Mouse (Mus musculus): Measurements from ENCODE around the gene Tmem219.

Tmem219 gene

DNA sequence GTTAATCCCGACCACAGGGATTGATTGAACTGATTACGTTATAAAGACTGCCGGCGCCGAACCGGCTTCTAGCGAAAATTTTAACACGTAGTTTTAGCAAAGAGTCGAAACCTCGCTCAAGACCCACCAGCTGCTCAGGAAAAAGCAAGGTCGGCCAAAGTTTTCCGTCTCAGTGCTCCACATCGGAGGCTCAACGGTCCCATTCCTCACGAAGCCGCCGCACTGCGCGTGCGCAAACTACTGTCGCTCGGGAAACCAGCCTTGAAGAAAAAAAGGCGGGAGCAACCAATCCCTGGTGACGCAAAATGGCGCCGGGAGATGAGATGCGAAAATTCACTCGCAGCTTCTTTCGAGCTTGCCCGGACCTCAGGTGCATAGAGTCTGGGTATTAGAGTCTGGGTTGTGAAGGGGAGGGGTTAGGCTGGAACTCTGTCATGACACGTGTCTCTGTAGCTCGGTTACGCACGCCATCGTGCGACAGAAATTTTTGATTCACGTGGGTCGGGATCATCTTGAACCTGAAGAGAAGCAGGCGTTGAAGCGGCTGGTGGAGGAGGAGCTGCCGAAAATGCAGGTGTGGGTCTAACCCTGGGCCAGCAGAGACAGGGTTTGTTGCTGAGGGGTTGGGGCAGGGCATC lies 60.5 kb downstream of the Tmem219 start, which contains the start of gene Ino80e:
TSS of gene Ino80e (minus strand) at position 231 of the 638 bp plus-strand sequence.
- peak; percentile 93 for DNase-seq (ENCODE audit: low spot score)

DNA sequence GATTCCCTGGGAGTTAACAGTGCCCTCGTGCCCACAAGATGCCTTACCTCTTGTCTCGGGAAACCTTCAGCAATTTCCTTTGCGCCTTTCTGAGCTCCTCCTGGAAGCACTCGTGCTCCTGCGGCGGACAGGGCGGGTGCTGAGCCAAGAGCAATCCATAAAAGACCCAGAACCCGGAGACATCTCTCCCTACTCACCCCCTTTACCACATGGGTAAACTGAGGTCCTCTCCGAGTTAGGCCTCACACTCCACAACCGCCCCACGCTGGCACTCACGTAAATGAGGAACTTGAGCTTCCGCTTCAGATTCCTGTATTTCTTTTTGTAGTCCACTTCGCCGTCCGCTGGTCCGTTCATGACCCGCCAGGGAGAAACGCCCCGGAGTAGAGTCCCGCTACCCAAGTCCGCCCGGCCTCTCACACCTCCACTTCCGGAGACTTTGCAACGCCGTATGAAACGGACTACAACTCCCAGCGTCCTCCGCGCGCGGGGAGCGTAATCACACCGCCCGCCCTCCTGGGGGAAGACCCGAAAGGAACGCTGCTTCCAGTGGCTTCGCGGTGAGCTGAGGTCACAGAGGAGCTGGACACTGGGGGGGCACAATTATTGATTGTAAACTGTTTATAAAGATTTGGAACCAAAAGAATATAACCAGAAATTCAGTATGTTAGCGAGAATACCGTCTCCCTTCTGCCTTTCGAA lies 61.1 kb downstream of the Tmem219 start, which contains the start of gene Hirip3:
TSS of gene Hirip3 (plus strand) at position 544 of the 702 bp plus-strand sequence.
- DNase-seq (ENCODE audit: low spot score) = peak; percentile 94

- no peak for DNase-seq (ENCODE audit: low spot score)
Observed at GRCm38 (mm10) chr7:126860987-126861386, 61.7 kb downstream of the Tmem219 start.

DNA sequence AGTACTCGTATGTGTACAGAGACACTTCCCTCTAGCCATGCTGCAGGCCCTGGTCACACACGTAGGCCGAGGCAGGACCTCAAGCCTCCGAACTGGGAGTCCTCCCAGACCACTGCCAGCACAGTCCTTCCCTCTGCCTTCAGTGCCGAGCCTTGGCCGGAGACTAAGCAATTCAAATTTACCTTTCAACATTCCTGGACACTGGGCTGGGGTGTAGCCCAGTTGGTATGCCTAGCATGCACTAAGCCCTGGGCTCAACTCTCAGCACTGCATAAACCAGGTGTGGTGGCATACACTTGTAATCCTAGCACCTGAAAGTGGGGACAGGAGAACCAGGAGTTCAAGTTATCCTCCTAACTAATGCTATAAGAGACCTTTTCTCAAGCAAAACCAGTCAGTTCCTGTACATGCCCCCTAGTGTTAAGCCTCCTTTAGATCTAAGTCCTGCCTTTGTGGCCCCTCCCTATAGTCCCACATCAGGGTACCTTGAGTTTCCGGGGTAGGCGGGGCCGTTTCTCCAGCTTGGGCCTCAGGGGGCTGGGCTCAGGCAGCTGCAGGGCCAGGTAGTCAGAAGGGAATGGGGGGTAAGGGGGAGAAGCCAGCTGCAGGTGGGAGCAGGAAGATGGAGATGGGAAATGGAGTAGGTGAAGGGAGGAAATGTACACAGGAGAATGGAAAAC lies 65.8 kb downstream of the Tmem219 start:
- no peak for DNase-seq (ENCODE audit: low spot score)

GRCm38 (mm10) chr7:126855641-126856040 lies 67.1 kb downstream of the Tmem219 start:
- no peak for DNase-seq (ENCODE audit: low spot score)

DNA sequence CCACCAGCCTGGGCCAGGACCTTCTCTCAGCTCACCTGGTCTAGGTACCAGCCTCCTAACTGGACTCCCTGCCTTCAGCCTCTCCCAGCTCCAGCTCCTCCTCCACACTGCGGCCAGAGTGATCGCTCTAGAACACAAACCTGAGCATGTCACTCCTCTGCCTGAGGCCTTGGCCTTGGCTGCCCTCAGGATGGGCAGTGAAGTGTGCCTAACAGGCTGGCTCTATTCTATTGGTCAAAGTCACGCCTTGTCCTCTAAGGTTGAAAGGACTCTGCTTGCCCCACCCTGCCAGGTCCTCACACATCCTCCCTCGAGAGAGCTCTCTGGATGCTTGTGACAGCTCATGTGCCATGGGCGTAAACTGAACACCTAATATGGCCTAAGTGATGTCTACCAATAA lies 69.3 kb downstream of the Tmem219 start:
- no peak for DNase-seq (ENCODE audit: low spot score)

GRCm38 (mm10) chr7:126851192-126851591 lies 71.5 kb downstream of the Tmem219 start:
- DNase-seq (ENCODE audit: low spot score) = no peak

GRCm38 (mm10) chr7:126850161-126850560 lies 72.6 kb downstream of the Tmem219 start:
- no peak for DNase-seq (ENCODE audit: low spot score)

GRCm38 (mm10) chr7:126848794-126849193 lies 73.9 kb downstream of the Tmem219 start:
- no peak for DNase-seq (ENCODE audit: low spot score)

DNA sequence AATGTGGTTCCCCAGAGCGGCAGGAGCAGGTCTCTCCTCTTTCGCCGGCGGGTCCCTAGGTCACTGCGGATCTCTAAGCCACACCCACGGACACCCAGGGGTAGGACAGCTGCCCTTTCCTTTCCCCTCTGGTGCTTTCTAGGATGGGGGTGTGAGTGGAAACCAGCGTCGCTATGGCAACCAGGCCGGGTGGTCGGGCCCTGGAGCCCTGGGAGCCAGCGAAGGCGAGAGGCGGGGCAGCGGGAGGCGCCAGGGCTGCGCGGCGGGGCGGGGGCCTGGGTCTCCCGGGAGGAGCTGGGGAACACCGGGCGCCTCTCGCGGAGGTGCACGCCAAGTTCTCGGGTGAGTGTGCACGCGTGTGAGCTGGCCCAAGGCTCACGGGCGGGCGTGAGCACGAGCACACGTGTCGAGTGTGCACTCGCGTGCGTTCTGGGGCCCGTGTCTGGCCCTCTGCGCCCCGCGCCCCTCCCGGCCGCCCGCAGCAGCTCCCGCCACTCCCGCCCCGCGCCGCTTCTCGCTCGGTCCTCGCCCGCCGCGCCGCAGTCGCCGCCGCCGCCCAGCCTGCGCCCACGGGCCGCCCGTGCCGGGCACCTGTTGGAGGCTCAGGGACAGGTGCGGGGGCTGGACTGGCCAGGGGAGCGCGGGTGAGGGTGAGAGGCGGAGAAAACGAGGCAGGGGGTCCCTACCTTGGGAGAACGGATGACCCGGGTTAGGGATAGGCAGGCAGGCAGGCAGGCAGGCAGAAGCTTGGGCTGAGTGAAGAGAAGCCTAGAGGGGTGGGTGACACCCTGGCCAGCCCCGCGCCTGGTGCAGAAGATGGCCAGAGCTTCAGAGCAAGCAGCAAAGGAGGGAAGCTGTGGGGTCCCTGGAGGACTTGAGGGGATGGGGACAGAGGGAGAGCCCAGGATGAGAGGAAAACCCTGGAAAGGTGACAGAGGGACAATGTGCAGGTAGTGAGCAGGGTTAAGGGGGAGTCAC lies 75.0 kb downstream of the Tmem219 start:
- DNase-seq (ENCODE audit: low spot score) = no peak

DNA sequence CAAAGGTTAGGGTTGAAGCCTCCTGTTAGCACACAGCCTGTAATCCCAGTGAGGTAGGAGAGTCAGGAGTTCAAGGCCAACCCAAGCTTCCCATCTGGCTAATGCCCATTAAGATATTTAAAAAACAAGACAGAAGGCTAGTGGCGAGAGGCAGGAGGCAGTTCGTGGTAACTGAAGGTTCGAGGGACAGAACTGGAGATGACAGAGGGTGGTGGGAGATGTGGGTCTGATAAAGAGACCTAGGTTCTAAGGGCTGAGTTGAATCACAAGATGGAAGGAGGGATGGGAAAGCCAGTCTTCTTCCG lies 75.6 kb downstream of the Tmem219 start, which contains the start of gene Doc2a:
TSS of gene Doc2a (plus strand) at position 301 of the 305 bp plus-strand sequence.
- no peak for DNase-seq (ENCODE audit: low spot score)

DNA sequence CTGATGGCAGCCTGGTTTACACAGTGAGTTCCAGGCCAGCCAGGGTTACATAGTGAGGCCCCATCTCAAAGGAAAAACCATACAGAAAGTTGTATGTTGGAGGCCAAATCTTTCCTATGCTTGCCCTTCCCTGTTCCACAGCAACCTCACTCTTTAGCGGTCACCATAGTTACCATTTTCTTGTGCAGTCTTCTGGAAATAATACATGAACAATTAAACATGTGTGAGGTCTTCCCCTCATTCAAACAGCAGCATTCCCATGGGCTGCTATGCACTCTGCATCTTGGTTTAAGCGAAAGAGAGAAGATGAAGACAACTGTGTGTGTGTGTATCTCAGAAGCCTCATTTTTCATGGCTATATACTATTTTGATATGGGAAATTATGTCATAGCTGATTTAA lies 77.2 kb downstream of the Tmem219 start:
- no peak for DNase-seq (ENCODE audit: low spot score)

GRCm38 (mm10) chr7:126843276-126843675 lies 79.4 kb downstream of the Tmem219 start:
- DNase-seq (ENCODE audit: low spot score) = no peak

Measured in urinary bladder, postnatal 25 days (tissue).